ENCODE assay signal across 22 mouse cellular contexts in genomic region chr13:41502136-41502916, GRCm38 (mm10). TPM values are rescaled to one million over a fixed set of nuclear protein-coding genes. Genes with fewer than 3 reads are reported as not detected.
A peak's percentile ranks its signal among the peaks of the same experiment; 100 is the strongest.
DNase-seq lines count a peak whose midpoint lies in the region; ATAC-seq lines count a peak whose summit lies in the region.
"Had no signal": no experiment of that assay in that cellular context is flagged by ENCODE, and none has a peak within 500 bp of the region (broad histone marks: within the 10 kb centered on the region; RNA-seq: fewer than 3 reads in every experiment).

No protein-coding gene starts in this region.

- H3K27ac ChIP-seq in forebrain, embryonic 16.5 days (ENCODE audit: low read length) = no peak overlapping the region
- no peak overlapping the region for H3K27ac ChIP-seq in forebrain, embryonic 11.5 days (ENCODE audit: low read depth, low read length)
- H3K27ac ChIP-seq: embryonic facial prominence, embryonic 12.5 days; forebrain, embryonic 15.5 days; heart, embryonic 13.5 days; midbrain, embryonic 12.5 days had no signal

- H3K27me3 ChIP-seq in forebrain, embryonic 16.5 days (replicated peaks; ENCODE audit: control insufficient read depth, insufficient read depth, low read length) = no peaks in the 10 kb centered on the region
- no peaks in the 10 kb centered on the region for H3K27me3 ChIP-seq in forebrain, embryonic 11.5 days (ENCODE audit: control insufficient read depth, insufficient read depth, low read length)
- H3K27me3 ChIP-seq: forebrain, embryonic 15.5 days; midbrain, embryonic 12.5 days had no signal

- H3K4me2 ChIP-seq in forebrain, embryonic 16.5 days (ENCODE audit: low read length) = no peak overlapping the region
- H3K4me2 ChIP-seq in forebrain, embryonic 11.5 days (ENCODE audit: low read depth, low read length, severe bottlenecking) = no peak overlapping the region
- H3K4me2 ChIP-seq: embryonic facial prominence, embryonic 12.5 days; forebrain, embryonic 15.5 days; heart, embryonic 13.5 days; midbrain, embryonic 12.5 days had no signal

- peak; percentile 33; the same call in 1 of the 2 replicates for ATAC-seq in forebrain, embryonic 16.5 days
- no peak for ATAC-seq in forebrain, embryonic 11.5 days (replicated peaks; ENCODE audit: low FRiP score)
- peak; percentile 70 for ATAC-seq in megakaryocyte, adult 5-6 weeks (ENCODE audit: poor library complexity, severe bottlenecking)
- ATAC-seq: forebrain, embryonic 15.5 days; hindbrain, embryonic 16.5 days had no signal

- 51% methylated on average over 12 of the region's 12 CpGs for WGBS in forebrain, embryonic 16.5 days
- 76% methylated on average over 12 of the region's 12 CpGs for WGBS in forebrain, embryonic 11.5 days

- no peak for DNase-seq in forebrain, embryonic 11.5 days (ENCODE audit: low spot score)
- DNase-seq in spleen, postnatal 36 days (ENCODE audit: low spot score in 2 of 2) = peak; percentile 49 to 57
- no peak for DNase-seq in spleen, postnatal 10 days (ENCODE audit: low spot score in 2 of 2)
- no peak for DNase-seq in right cerebral cortex, adult 2 months (ENCODE audit: low spot score in 2 of 2)
- no peak for DNase-seq in frontal cortex, postnatal 10 days (ENCODE audit: low spot score in 2 of 2)
- DNase-seq in gastrocnemius, postnatal 14 days = no peak
- DNase-seq: adrenal gland, adult 8-10 months; cerebellum, adult 9-11 months; heart, adult 18-20 months; heart, postnatal 36 days; kidney, adult 11 months; lung, postnatal 14 days; right cerebral cortex, postnatal 14 days; spleen, adult 18-20 months had no signal

- no peak overlapping the region for H3K4me3 ChIP-seq in forebrain, embryonic 16.5 days (replicated peaks; ENCODE audit: low read length)
- H3K4me3 ChIP-seq in forebrain, embryonic 11.5 days (ENCODE audit: low read depth, low read length) = no peak overlapping the region
- H3K4me3 ChIP-seq: embryonic facial prominence, embryonic 12.5 days; erythroblast, embryonic 14.5 days; forebrain, embryonic 15.5 days; heart, embryonic 13.5 days; midbrain, embryonic 12.5 days had no signal

- H3K4me1 ChIP-seq in forebrain, embryonic 16.5 days (replicated peaks; ENCODE audit: control insufficient read depth, insufficient read depth, low read length) = no peaks in the 10 kb centered on the region; the same call in 1 of the 2 replicates
- 0 out of 2 replicates have a peak, but pooled peaks cover 2% of the 10 kb centered on the region for H3K4me1 ChIP-seq in forebrain, embryonic 11.5 days (replicated peaks; ENCODE audit: control insufficient read depth, insufficient read depth, low read length)
- H3K4me1 ChIP-seq: embryonic facial prominence, embryonic 12.5 days; forebrain, embryonic 15.5 days; heart, embryonic 13.5 days had no signal

- no peaks in the 10 kb centered on the region for H3K36me3 ChIP-seq in forebrain, embryonic 16.5 days (ENCODE audit: control insufficient read depth, insufficient read depth)
- no peaks in the 10 kb centered on the region for H3K36me3 ChIP-seq in forebrain, embryonic 11.5 days (ENCODE audit: control insufficient read depth, insufficient read depth, low read length)
- H3K36me3 ChIP-seq: embryonic facial prominence, embryonic 12.5 days; forebrain, embryonic 15.5 days; heart, embryonic 13.5 days; midbrain, embryonic 12.5 days had no signal

- H3K9me3 ChIP-seq in forebrain, embryonic 16.5 days (ENCODE audit: control insufficient read depth, low read length) = no peaks in the 10 kb centered on the region
- no peaks in the 10 kb centered on the region for H3K9me3 ChIP-seq in forebrain, embryonic 11.5 days (ENCODE audit: control insufficient read depth, low read length)
- H3K9me3 ChIP-seq: embryonic facial prominence, embryonic 12.5 days; forebrain, embryonic 15.5 days; heart, embryonic 13.5 days; midbrain, embryonic 12.5 days had no signal

- intact Hi-C loops in gastrocnemius, postnatal 14 days (cut with DNase I; ENCODE audit: low total_unique reads) = no loop called here

- H3K9ac ChIP-seq in forebrain, embryonic 16.5 days (replicated peaks; ENCODE audit: low read depth, low read length) = no peak overlapping the region
- H3K9ac ChIP-seq in forebrain, embryonic 11.5 days (ENCODE audit: low read length) = no peak overlapping the region
- H3K9ac ChIP-seq: embryonic facial prominence, embryonic 12.5 days; forebrain, embryonic 15.5 days; heart, embryonic 13.5 days; midbrain, embryonic 12.5 days had no signal

RNA-seq across cellular contexts. Expression of gene Nedd9, which starts 15.2 kb away (rescaled TPM):
- polyA plus RNA-seq in forebrain, embryonic 16.5 days (2015; fragmentation: Nextera tagmentation; extraction: Ambion mirVana) = 23.0 and 26.4 TPM in 2 replicates
- 26.7 and 27.0 TPM in 2 replicates for polyA plus RNA-seq in forebrain, embryonic 11.5 days (2014; fragmentation: Nextera tagmentation; extraction: Ambion mirVana)
- total RNA-seq in megakaryocyte, adult 5-6 weeks (2015) = 50.6 and 64.3 TPM in 2 replicates
- total RNA-seq in megakaryocyte, adult 5-6 weeks (2017) = 74.0 and 85.5 TPM in 2 replicates
- total RNA-seq in gastrocnemius, postnatal 14 days (2021) = 10 to 100 TPM in 1 of 2 experiments, 1 to 10 TPM in 1; 9.0 to 11.4 TPM
- polyA plus RNA-seq: erythroblast, embryonic 14.5 days had no signal

Comparison
In these comparisons a context has a peak if more than half of its experiments do, and no peak if none do; other contexts are left out.
1. DNase-seq: peak in spleen, postnatal 36 days (2 of 2); none in forebrain, embryonic 11.5 days (single experiment), spleen, postnatal 10 days (0 of 2), right cerebral cortex, adult 2 months (0 of 2), frontal cortex, postnatal 10 days (0 of 2) and gastrocnemius, postnatal 14 days (single experiment).
2. RNA of gene Nedd9, which starts 15.2 kb away (total RNA-seq): 50.6 to 85.5 TPM in megakaryocyte, adult 5-6 weeks; 9.0 to 11.4 TPM in gastrocnemius, postnatal 14 days; every median in the first group is over 4 times any median in the second.